Mouse (Mus musculus) 416B (cell line): ENCODE results near the gene Zdhhc5.
A peak's percentile ranks its signal among the peaks of the same experiment; 100 is the strongest.

ENCODE experiments used
- DNase-seq: peaks from one replicate; pipeline ENCODE4 v3.0.0; 2011; ENCODE audit warnings: low read depth

Gene Zdhhc5

GRCm38 (mm10) chr2:84695007-84695695, 19.8 kb downstream of the Zdhhc5 start:
- DNase-seq: no peak

GRCm38 (mm10) chr2:84690050-84690449, 24.9 kb downstream of the Zdhhc5 start:
- DNase-seq: no peak

GRCm38 (mm10) chr2:84688080-84688844, 26.7 kb downstream of the Zdhhc5 start:
- no peak for DNase-seq

- no peak for DNase-seq
Measured at GRCm38 (mm10) chr2:84682605-84683183, 32.3 kb downstream of the Zdhhc5 start.

GRCm38 (mm10) chr2:84679016-84679415, 36.0 kb downstream of the Zdhhc5 start, which contains the start of gene Tmx2:
Gene Tmx2, minus strand, starts transcription at chr2:84679140.
- peak; percentile 16 for DNase-seq

GRCm38 (mm10) chr2:84677968-84678880, 36.8 kb downstream of the Zdhhc5 start, which contains the start of the genes Gm28635 and Med19:
Gene Gm28635, minus strand, starts transcription at chr2:84678041.
Gene Med19, plus strand, starts transcription at chr2:84678402.
- peak; percentile 100 for DNase-seq

- peak; percentile 49 for DNase-seq
Measured at GRCm38 (mm10) chr2:84677270-84677967, 37.6 kb downstream of the Zdhhc5 start.

- DNase-seq: peak; percentile 48
Measured at GRCm38 (mm10) chr2:84671535-84671934, 43.4 kb downstream of the Zdhhc5 start.

- DNase-seq: peak; percentile 96
Measured at GRCm38 (mm10) chr2:84670569-84670933, 44.4 kb downstream of the Zdhhc5 start, which contains the start of gene Selenoh. Gene Selenoh, minus strand, starts transcription at chr2:84670770.

GRCm38 (mm10) chr2:84669828-84670568, 45.0 kb downstream of the Zdhhc5 start:
- DNase-seq: peak; percentile 62

- no peak for DNase-seq
Measured at GRCm38 (mm10) chr2:84666081-84666480, 48.9 kb downstream of the Zdhhc5 start.

- peak; percentile 92 for DNase-seq
Measured at GRCm38 (mm10) chr2:84662866-84663265, 52.1 kb downstream of the Zdhhc5 start.

- peak; percentile 93 for DNase-seq
Measured at GRCm38 (mm10) chr2:84660253-84660652, 54.7 kb downstream of the Zdhhc5 start.

GRCm38 (mm10) chr2:84658806-84659205, 56.2 kb downstream of the Zdhhc5 start, which contains the start of gene Btbd18:
Gene Btbd18, plus strand, starts transcription at chr2:84659079.
- DNase-seq: no peak

GRCm38 (mm10) chr2:84655864-84656263, 59.1 kb downstream of the Zdhhc5 start:
- peak; percentile 57 for DNase-seq

GRCm38 (mm10) chr2:84653354-84653753, 61.6 kb downstream of the Zdhhc5 start:
- no peak for DNase-seq

GRCm38 (mm10) chr2:84650464-84651195, 64.3 kb downstream of the Zdhhc5 start, which contains the start of gene Ctnnd1:
Gene Ctnnd1, minus strand, starts transcription at chr2:84650765.
- peak; percentile 94 for DNase-seq

- DNase-seq: peak; percentile 42
Measured at GRCm38 (mm10) chr2:84649674-84650073, 65.3 kb downstream of the Zdhhc5 start.

- DNase-seq: no peak
Measured at GRCm38 (mm10) chr2:84648369-84648768, 66.6 kb downstream of the Zdhhc5 start.
